Mouse (Mus musculus) gastrocnemius, adult 8-10 months (tissue): ENCODE data around the gene 4430402I18Rik. TPM values are rescaled to one million over a fixed set of nuclear protein-coding genes. Genes with fewer than 3 reads are reported as not detected.
A peak's percentile ranks its signal among the peaks of the same experiment; 100 is the strongest.

Experiments used
- DNase-seq, 2 experiments: peaks; one replicate each; pipeline ENCODE4 v3.0.0; 2022; ENCODE audit warnings: low spot score in 2 of 2
- total RNA-seq, 4 experiments: library from RNA; stranded (reverse); gene quantifications; 2 replicates each; pipeline ENCODE4 v1.2.4; 2022

4430402I18Rik gene
- total RNA-seq, 4 experiments from 2014 or later, result 1.3 to 2.4 (median 1.8) TPM

DNA sequence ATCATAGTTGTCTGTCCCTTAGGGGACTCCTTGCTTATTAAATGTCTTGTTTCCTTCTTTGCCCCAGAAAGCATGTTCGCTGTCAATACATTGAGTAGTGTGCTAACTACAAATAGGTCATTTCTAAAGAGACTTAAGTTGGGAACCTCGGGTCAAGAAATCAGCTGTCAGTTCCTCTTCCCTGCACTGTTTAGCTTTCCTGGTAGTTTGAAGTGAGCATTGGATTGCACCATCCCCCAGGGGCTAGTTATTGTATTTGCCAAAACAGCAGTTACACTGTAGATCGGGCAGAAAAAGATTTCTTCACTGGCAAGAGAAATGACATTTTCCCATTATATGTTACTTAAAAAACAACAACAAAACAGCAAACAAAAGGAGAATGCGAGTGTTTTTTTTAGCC lies 578 bp upstream of the 4430402I18Rik start:
- no peak for DNase-seq

DNA sequence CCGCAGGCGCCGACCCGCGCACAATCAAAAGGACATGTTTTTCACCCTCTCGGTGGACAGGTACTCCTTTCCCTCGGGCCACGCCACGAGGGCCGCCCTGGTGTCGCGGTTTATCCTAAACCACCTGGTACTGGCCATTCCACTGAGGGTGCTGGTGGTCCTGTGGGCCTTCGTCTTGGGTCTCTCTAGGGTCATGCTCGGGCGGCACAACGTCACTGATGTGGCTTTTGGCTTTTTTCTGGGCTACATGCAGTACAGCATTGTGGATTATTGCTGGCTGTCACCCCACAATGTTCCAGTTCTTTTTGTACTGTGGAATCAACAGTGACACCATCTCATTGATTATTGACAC lies 3.1 kb downstream of the 4430402I18Rik start:
- DNase-seq, result no peak

- DNase-seq, result peak; percentile 39 to 60
Observed at GRCm38 (mm10) chr19:28963842-28964551, 3.6 kb downstream of the 4430402I18Rik start, which contains the start of gene Plpp6. Gene Plpp6 (plus strand): TSS chr19:28963953.

GRCm38 (mm10) chr19:28963513-28963841 lies 4.1 kb downstream of the 4430402I18Rik start:
- no peak for DNase-seq

GRCm38 (mm10) chr19:28963113-28963512 lies 4.5 kb downstream of the 4430402I18Rik start:
- DNase-seq, result no peak

GRCm38 (mm10) chr19:28951251-28951650 lies 16.3 kb downstream of the 4430402I18Rik start:
- DNase-seq, result no peak

DNA sequence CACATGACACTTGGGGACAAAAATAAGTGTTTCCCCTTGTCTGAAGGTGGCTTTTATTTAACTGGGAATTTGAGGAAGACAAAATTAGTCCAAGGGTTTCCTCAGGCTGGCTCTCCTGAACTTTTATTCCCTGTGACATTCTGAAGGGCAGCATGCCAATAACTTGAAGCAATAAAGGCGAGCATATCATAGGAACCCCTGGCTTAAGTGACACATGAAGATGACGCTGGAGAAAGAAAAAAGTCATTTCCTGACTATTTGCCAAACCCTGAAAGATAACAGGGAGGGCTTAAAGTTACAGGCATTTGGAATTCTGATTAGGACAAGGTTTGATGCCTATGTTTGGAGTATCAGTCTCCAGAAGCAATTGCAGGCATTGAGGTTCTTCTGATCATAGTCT lies 20.3 kb downstream of the 4430402I18Rik start:
- no peak for DNase-seq

GRCm38 (mm10) chr19:28946782-28947181 lies 20.8 kb downstream of the 4430402I18Rik start:
- no peak for DNase-seq

- no peak for DNase-seq
Observed at GRCm38 (mm10) chr19:28941271-28941670, 26.3 kb downstream of the 4430402I18Rik start.

DNA sequence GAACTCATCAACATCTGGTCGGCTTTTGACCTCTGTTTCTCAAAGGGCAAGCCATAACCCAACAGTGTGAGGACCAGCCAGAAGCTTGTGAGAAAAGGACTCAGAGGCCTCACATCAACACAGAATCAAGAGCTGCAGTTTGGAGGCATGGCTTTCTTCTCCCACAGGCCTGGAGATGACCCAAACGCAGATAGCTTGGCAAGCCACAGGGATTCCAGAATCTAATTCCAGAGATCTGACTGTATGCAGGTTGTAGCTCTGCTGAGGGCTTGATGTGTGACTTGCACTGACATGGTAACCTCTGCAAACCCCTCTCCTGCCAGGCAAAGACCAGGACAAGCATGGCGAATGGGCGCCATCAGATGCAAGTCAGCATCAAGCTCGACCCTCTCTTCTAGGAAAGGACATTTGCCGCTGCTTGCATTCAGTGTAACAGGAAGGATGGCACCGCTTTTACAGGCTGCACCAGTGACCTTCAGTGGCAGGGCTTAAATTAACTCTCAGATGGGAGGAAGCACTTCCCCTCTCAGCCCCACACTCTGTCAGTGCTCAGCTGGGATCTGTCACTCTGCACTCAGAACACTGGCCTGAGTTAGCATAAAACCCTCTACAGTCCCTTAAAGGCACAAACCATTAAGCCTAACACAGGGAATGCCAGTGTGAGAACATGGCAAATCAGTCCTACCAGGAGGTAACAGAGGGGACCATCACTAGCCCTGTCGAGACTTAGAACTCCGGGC lies 27.3 kb downstream of the 4430402I18Rik start:
- DNase-seq, result no peak

GRCm38 (mm10) chr19:28934897-28935296 lies 32.7 kb downstream of the 4430402I18Rik start:
- no peak for DNase-seq

GRCm38 (mm10) chr19:28929034-28929433 lies 38.6 kb downstream of the 4430402I18Rik start:
- DNase-seq, result no peak

DNA sequence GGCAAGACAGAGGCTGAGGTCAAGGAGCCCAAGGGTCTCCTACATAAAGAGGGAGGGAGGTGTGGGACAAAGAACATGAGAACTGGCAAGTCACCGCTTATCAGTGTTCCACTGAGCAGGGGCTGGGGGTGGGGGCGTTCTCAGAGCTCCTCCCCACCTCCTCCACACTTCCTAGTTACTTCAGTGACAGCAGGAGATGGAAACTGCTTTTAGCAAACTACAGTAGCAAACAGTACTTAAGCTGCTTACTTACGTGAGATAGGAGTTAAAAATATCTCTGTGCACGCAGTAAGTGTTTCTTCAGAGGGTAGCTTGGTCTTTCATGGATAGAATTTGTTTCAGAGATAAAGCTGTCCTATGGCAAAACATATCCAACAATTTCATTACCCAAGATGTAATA lies 40.2 kb downstream of the 4430402I18Rik start:
- DNase-seq, result no peak

DNA sequence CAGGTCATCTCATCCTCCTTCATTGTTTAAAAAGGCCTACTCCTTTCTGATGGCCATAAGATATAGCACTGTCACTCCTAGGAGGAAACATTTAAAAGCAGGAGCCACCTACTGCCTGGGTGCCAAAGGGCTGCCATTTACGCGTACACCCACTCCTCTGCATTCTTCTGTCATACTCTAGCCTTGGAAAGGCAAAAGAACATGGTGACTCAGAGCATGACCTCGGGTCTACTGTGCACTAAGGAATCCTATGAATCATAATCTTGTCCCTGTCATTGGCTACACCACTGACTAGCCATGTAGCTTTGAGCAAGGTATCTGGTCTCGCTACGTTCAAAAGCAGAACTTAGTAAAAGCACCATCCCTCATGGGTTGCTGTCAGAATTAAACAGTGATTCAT lies 41.2 kb downstream of the 4430402I18Rik start:
- no peak for DNase-seq

GRCm38 (mm10) chr19:28917839-28918238 lies 49.8 kb downstream of the 4430402I18Rik start:
- no peak for DNase-seq

- no peak for DNase-seq
Observed at GRCm38 (mm10) chr19:28916492-28916891, 51.1 kb downstream of the 4430402I18Rik start.

DNA sequence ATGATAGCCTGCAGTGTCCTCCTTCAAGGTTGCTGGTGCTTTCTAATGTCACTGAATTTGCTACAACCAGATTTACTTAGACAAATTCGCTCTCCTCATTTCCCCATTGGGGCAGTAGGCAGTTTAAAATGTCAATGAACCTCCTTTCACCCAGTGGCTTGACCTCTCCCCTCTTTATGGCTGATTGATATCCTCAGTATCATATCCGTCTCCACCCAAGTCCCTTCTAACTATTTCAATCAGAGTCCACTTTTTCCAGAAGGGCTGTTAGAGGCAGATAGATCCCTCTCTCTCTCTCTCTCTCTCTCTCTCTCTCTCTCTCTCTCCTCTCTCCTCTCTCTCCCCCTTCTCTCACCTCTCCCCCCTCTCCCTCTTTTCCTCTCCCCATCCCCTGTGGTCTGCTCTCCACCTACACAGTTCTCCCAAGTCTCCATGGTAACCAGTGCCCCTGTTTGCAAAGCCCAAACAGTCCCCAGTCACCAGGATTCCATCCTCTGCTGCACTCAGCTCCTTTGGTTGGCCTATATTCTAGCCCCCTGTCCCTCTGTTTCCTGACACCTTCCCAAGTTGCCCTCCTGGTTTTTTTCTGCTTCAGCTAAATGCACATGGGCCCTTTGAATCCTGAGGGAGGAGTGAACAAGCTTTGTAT lies 51.9 kb downstream of the 4430402I18Rik start:
- DNase-seq, result no peak

DNA sequence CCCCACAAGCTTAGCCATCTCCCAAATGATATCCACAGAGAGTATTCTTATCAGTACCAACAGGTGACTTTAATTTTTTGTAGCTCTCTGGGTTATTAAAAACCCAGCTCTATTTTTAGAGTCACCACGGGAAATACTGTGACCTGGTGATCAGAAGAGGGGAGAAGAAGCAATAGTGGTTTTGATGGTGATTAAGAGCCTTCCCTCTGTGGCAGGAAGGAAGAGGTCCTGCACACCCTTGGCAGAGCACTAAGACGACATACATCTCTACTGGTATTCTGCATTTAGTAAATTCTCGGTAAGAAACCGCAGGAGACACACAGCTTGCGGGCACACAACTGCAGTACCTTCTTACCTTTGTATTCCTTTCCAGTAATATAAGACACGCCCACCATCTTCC lies 53.0 kb downstream of the 4430402I18Rik start:
- no peak for DNase-seq

DNA sequence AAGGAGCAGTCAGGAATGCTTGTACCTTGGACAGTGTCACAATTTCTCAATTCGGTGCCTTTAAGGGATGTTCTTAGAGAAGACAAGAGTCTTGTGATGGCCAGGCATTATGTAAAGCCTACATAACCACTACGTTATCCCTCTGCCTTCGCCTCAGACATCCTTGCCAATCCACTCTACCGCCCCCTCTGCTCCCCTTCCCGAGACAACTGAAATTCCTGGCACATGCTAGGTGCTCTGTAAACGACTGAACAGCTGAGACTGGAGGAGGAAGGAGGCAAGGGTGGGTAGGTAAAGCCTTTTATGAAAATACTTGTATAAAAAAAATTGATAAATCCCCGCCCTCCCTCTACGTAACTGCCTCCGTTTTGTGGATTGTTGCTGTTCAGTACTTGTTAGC lies 58.9 kb downstream of the 4430402I18Rik start:
- no peak for DNase-seq

DNA sequence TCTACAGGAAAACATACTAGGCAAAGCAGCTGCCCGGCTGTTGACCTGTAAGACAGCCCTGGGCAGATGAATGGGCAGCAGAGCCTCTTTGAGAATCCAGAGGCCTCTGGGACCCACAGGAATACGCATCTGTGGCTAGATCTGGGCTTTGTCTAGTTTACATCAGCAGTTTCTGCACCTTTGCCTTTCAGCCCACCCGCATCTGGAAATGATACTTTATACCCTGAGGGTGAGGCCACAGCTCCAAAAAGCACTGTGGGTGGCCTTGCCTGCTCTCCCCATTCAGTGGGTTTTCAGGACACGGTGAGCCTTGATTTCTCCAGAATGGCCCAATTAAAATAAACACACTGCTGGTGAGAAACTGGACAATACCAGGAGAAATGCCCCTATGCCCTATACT lies 59.4 kb downstream of the 4430402I18Rik start:
- no peak for DNase-seq

GRCm38 (mm10) chr19:28903536-28904119 lies 64.0 kb downstream of the 4430402I18Rik start:
- no peak for DNase-seq

- no peak for DNase-seq
Observed at GRCm38 (mm10) chr19:28902806-28903205, 64.8 kb downstream of the 4430402I18Rik start.
